Mouse (Mus musculus): ENCODE data around the gene Kif13a.

GRCm38 (mm10) chr13:46838551-46838950, 91.1 kb downstream of the Kif13a start:
- peak; percentile 64 for TF ChIP-seq CTCF (IDR thresholded peaks at IDR 0.05; ENCODE audit: insufficient read depth, low read length)
- TF ChIP-seq POLR2A (IDR thresholded peaks at IDR 0.05; ENCODE audit: borderline replicate concordance, extremely low read depth, low read depth, low read length), result no peak

Measured in lung, adult 2 months (tissue).